Mouse (Mus musculus): ENCODE data around the gene Adgrf2. TPM values are rescaled to one million over a fixed set of nuclear protein-coding genes. Genes with fewer than 3 reads are reported as not detected.

Gene Adgrf2
- total and polyA plus RNA-seq, 3 experiments = 0.06 to 0.10 TPM; not detected in 1

GRCm38 (mm10) chr17:42690531-42690930 is 51.4 kb downstream of the Adgrf2 start:
- H3K79me2 ChIP-seq (replicated peaks; ENCODE audit: control insufficient read depth, insufficient read depth, low read length) = no peaks in the 10 kb centered on the region
- 84% methylated on average over 8 of the region's 8 CpGs for WGBS
- no peaks in the 10 kb centered on the region for H3K4me1 ChIP-seq (ENCODE audit: control insufficient read depth, insufficient read depth, low read length)
- H3K27me3 ChIP-seq (ENCODE audit: control insufficient read depth, insufficient read depth, low read length) = no peaks in the 10 kb centered on the region
- DNase-seq = no peak
- no peak overlapping the region for H3K9ac ChIP-seq (ENCODE audit: low read depth, low read length)
- TF ChIP-seq POLR2A (IDR thresholded peaks at IDR 0.05; ENCODE audit: insufficient read depth, low read depth, low read length) (no peak), EP300 (IDR thresholded peaks at IDR 0.05; ENCODE audit: insufficient read depth, low read depth, low read length) (no peak), CTCF (IDR thresholded peaks at IDR 0.05) (no peak)
- H3K4me3 ChIP-seq = no peak overlapping the region
- no peaks in the 10 kb centered on the region for H3K36me3 ChIP-seq (ENCODE audit: control insufficient read depth, insufficient read depth, low read length)
- no peak overlapping the region for H3K27ac ChIP-seq
- intact Hi-C loops (cut with DNase I) = no loop called here

Other genes with a start within 250 kb of the Adgrf2 start
- gene Opn5, start 130.8 kb downstream of the Adgrf2 start, total RNA-seq (2021) = not detected
- gene Opn5, start 130.8 kb downstream of the Adgrf2 start, polyA plus RNA-seq (2012; rRNA removed) = not detected in 2 replicates
- gene Adgrf4, start 49.9 kb downstream of the Adgrf2 start, total RNA-seq (2021) = under 1 TPM; 0.07 to 0.08 TPM
- 0.25 and 0.50 TPM in 2 replicates for gene Adgrf4, start 49.9 kb downstream of the Adgrf2 start, polyA plus RNA-seq (2012; rRNA removed)
- gene Cd2ap, start 134.5 kb upstream of the Adgrf2 start, total RNA-seq (2021) = 10 to 100 TPM; 16.9 to 17.8 TPM
- gene Cd2ap, start 134.5 kb upstream of the Adgrf2 start, polyA plus RNA-seq (2012; rRNA removed) = 5.0 and 9.7 TPM in 2 replicates